Mouse (Mus musculus) ES-Bruce4 (cell line): ENCODE data around the gene Hoxa5. TPM values are rescaled to one million over a fixed set of nuclear protein-coding genes. Genes with fewer than 3 reads are reported as not detected.

Source experiments
- H3K27ac ChIP-seq: 2 replicates; pipeline ENCODE4 v1.5.1; 2012; ENCODE audit warnings: low read length, inconsistent platforms; ENCODE audit not compliant: insufficient read depth
- H3K27me3 ChIP-seq: 2 replicates; pipeline ENCODE4 v1.6.1; 2012; ENCODE audit warnings: mild to moderate bottlenecking, low read length, inconsistent platforms; ENCODE audit not compliant: control insufficient read depth, poor library complexity, insufficient read depth, severe bottlenecking
- H3K36me3 ChIP-seq: 2 replicates; pipeline ENCODE4 v1.6.1; 2012; ENCODE audit warnings: inconsistent platforms, mild to moderate bottlenecking, low read length, moderate library complexity; ENCODE audit not compliant: control insufficient read depth, poor library complexity, insufficient read depth, severe bottlenecking
- H3K4me1 ChIP-seq: one replicate; pipeline ENCODE4 v1.8.1; 2011; ENCODE audit warnings: low read length; ENCODE audit not compliant: control insufficient read depth, insufficient read depth
- H3K4me3 ChIP-seq: 2 replicates; pipeline ENCODE4 v1.5.1; 2011; ENCODE audit warnings: low read depth, mild to moderate bottlenecking, low read length
- H3K9ac ChIP-seq: 2 replicates; pipeline ENCODE4 v1.6.1; 2012; ENCODE audit warnings: low read depth, mild to moderate bottlenecking, inconsistent platforms; ENCODE audit not compliant: poor library complexity, severe bottlenecking
- H3K9me3 ChIP-seq: replicated peaks from 2 replicates; pipeline ENCODE4 v1.6.1; 2012; ENCODE audit warnings: mild to moderate bottlenecking, low read length, inconsistent platforms; ENCODE audit not compliant: control insufficient read depth, poor library complexity, insufficient read depth, severe bottlenecking
- CTCF ChIP-seq: IDR thresholded peaks from one replicate; pipeline ENCODE4 v1.8.1; 2011; ENCODE audit warnings: low read depth, low read length
- EP300 ChIP-seq: IDR thresholded peaks from 2 replicates; pipeline ENCODE4 v1.6.1; 2011; ENCODE audit warnings: low read depth, low read length; ENCODE audit not compliant: insufficient read depth
- POLR2A ChIP-seq: IDR thresholded peaks from one replicate; pipeline ENCODE4 v1.8.1; 2011; ENCODE audit warnings: low read length; ENCODE audit not compliant: insufficient read depth
- polyA plus RNA-seq: library from polyadenylated mRNA; stranded (reverse); fragments of >200 nt; gene quantifications from 2 replicates; pipeline ENCODE4 v1.2.4, GENCODE M21; 2011; ENCODE audit warnings: low read depth; ENCODE audit not compliant: missing spikeins, insufficient read depth, insufficient read length

Gene Hoxa5
- polyA plus RNA-seq, 1 experiment, result not detected

- no peak overlapping the region for H3K27ac ChIP-seq
- H3K27me3 ChIP-seq, result peaks cover 37% of the 10 kb centered on the region
Measured at GRCm38 (mm10) chr6:52208868-52209684, 4.7 kb upstream of the Hoxa5 start.

GRCm38 (mm10) chr6:52208072-52208867 is 3.9 kb upstream of the Hoxa5 start, which contains the start of gene Hoxa6:
TSS of gene Hoxa6 (minus strand) at chr6:52208722.
- no peak for TF ChIP-seq EP300
- Histone ChIP-seq H3K9me3 (no peaks in the 10 kb centered on the region), H3K4me1 (no peaks in the 10 kb centered on the region), H3K27me3 (peaks cover 34% of the 10 kb centered on the region), H3K27ac (no peak within 1 kb of the TSS), H3K4me3 (peak within 1 kb of the TSS; percentile 31), H3K9ac (peak within 1 kb of the TSS; percentile 9), H3K36me3 (no peaks in the 10 kb centered on the region)

More at GRCm38 (mm10) chr6:52208868-52209684, 4.7 kb upstream of the Hoxa5 start:
- Histone ChIP-seq H3K36me3 (no peaks in the 10 kb centered on the region), H3K4me3 (peak overlapping the region; percentile 29), H3K4me1 (no peaks in the 10 kb centered on the region), H3K9ac (peak overlapping the region; percentile 9), H3K9me3 (no peaks in the 10 kb centered on the region)
- TF ChIP-seq EP300, result no peak
- TF ChIP-seq CTCF, result no peak
- no peak for TF ChIP-seq POLR2A

- no peak overlapping the region for H3K27ac ChIP-seq
- no peak for TF ChIP-seq EP300
- no peaks in the 10 kb centered on the region for H3K36me3 ChIP-seq
- H3K9me3 ChIP-seq, result no peaks in the 10 kb centered on the region
- no peaks in the 10 kb centered on the region for H3K4me1 ChIP-seq
- H3K4me3 ChIP-seq, result no peak overlapping the region
- H3K9ac ChIP-seq, result no peak overlapping the region
- H3K27me3 ChIP-seq, result peaks cover 32% of the 10 kb centered on the region
Measured at GRCm38 (mm10) chr6:52207684-52207976, 3.2 kb upstream of the Hoxa5 start.

GRCm38 (mm10) chr6:52206882-52207683 is 2.7 kb upstream of the Hoxa5 start:
- Histone ChIP-seq H3K4me3 (no peak overlapping the region), H3K27me3 (peaks cover 30% of the 10 kb centered on the region), H3K27ac (no peak overlapping the region), H3K4me1 (no peaks in the 10 kb centered on the region), H3K9me3 (no peaks in the 10 kb centered on the region), H3K36me3 (no peaks in the 10 kb centered on the region), H3K9ac (no peak overlapping the region)
- TF ChIP-seq EP300 (no peak), CTCF (no peak), POLR2A (no peak)

- no peaks in the 10 kb centered on the region for H3K36me3 ChIP-seq
- 0 out of 2 replicates have a peak overlapping the region, but pooled peaks have one; percentile 4 for H3K9ac ChIP-seq
- peak overlapping the region; percentile 7; the same call in 1 of the 2 replicates for H3K4me3 ChIP-seq
- no peaks in the 10 kb centered on the region for H3K4me1 ChIP-seq
- peaks cover 38% of the 10 kb centered on the region for H3K27me3 ChIP-seq
- no peak overlapping the region for H3K27ac ChIP-seq
- TF ChIP-seq CTCF (no peak), EP300 (no peak), POLR2A (no peak)
- H3K9me3 ChIP-seq, result no peaks in the 10 kb centered on the region
Measured at GRCm38 (mm10) chr6:52205638-52206621, 1.5 kb upstream of the Hoxa5 start.
